Mouse (Mus musculus) liver, embryonic 14.5 days (tissue): ENCODE measurements around the gene Maff. TPM values are rescaled to one million over a fixed set of nuclear protein-coding genes. Genes with fewer than 3 reads are reported as not detected.

ENCODE experiments used
- ATAC-seq: fragments of 200-750 bp; cut with Nextera tagmentation; 2 replicates; pipeline ENCODE4 v1.8.0; 2017; ENCODE audit warnings: moderate number of reproducible peaks, mild to moderate bottlenecking, moderate library complexity; ENCODE audit not compliant: insufficient read depth
- DNase-seq, 3 experiments: peaks; one replicate each; pipeline ENCODE4 v3.0.0-alpha.2; 2012 to 2013; ENCODE audit warnings: low read depth in 3 of 3, low spot score in 3 of 3
- H3K27ac ChIP-seq: fragments of 300-500 bp; sonication (generic); 2 replicates; pipeline ENCODE4 v1.5.1; 2014; ENCODE audit warnings: moderate library complexity, mild to moderate bottlenecking, control low read depth, inconsistent platforms
- H3K27me3 ChIP-seq: fragments of 300-500 bp; sonication (generic); 2 replicates; pipeline ENCODE4 v1.6.1; 2014; ENCODE audit warnings: mild to moderate bottlenecking, low read length, moderate library complexity; ENCODE audit not compliant: control insufficient read depth, insufficient read depth
- H3K36me3 ChIP-seq: fragments of 300-500 bp; sonication (generic); replicated peaks from 2 replicates; pipeline ENCODE4 v1.6.1; 2014; ENCODE audit warnings: low read depth; ENCODE audit not compliant: control insufficient read depth, insufficient read depth
- H3K4me1 ChIP-seq, 2 experiments: fragments of 200-500 bp in 1 of 2; fragments of 300-500 bp in 1 of 2; sonication (generic) in 1 of 2; replicated peaks; 2 replicates each; pipeline ENCODE4 v1.6.1; 2012 to 2014; ENCODE audit warnings: antibody characterized with exemption in 1 of 2, inconsistent platforms in 1 of 2, low read length in 1 of 2; ENCODE audit not compliant: control insufficient read depth in 2 of 2, insufficient read depth in 2 of 2
- H3K4me2 ChIP-seq: fragments of 300-500 bp; sonication (generic); 2 replicates; pipeline ENCODE4 v1.6.1; 2014; ENCODE audit warnings: low read depth, mild to moderate bottlenecking, control low read depth, moderate library complexity
- H3K4me3 ChIP-seq, 2 experiments: fragments of 200-500 bp in 1 of 2; fragments of 300-500 bp in 1 of 2; sonication (generic) in 1 of 2; 2 replicates each; pipeline ENCODE4 v1.5.1; 2012 to 2014; ENCODE audit warnings: low read depth in 2 of 2, low read length in 2 of 2, mild to moderate bottlenecking in 2 of 2, control low read depth in 1 of 2, inconsistent platforms in 1 of 2, moderate library complexity in 1 of 2; ENCODE audit not compliant: insufficient read depth in 1 of 2
- H3K9ac ChIP-seq: fragments of 300-500 bp; sonication (generic); replicated peaks from 2 replicates; pipeline ENCODE4 v1.6.1; 2014; ENCODE audit warnings: mild to moderate bottlenecking, control low read depth, moderate library complexity
- H3K9me3 ChIP-seq: fragments of 300-500 bp; sonication (generic); 2 replicates; pipeline ENCODE4 v1.6.1; 2016; ENCODE audit warnings: low read length, mixed read lengths; ENCODE audit not compliant: control insufficient read depth
- CTCF ChIP-seq: IDR thresholded peaks from 2 replicates; pipeline ENCODE4 v1.5.1; 2016; ENCODE audit warnings: antibody characterized with exemption, low read depth, control low read depth
- EP300 ChIP-seq: IDR thresholded peaks from 2 replicates; pipeline ENCODE4 v1.6.1; 2016; ENCODE audit warnings: antibody characterized with exemption, low read depth
- WGBS: fragments of 180-500 bp; shearing (Covaris S2); extraction: QIAGEN DNeasy Blood & Tissue Kit; methylation state at CpG from one replicate; pipeline ENCODE4 v1.1.7; 2014; ENCODE audit not compliant: insufficient replicate concordance; 5-methylcytosine and 5-hydroxymethylcytosine counted together
- polyA plus RNA-seq, 2 experiments: library from polyadenylated mRNA; depleted of rRNA in 1 of 2; stranded (reverse) in 1 of 2; unstranded in 1 of 2; fragments of >200 nt; fragmentation: Nextera tagmentation in 1 of 2; extraction: Ambion mirVana in 1 of 2; gene quantifications; 2 replicates each; pipeline versions ENCODE4 v1.2.1 to v1.2.3; 2012 to 2014

Maff gene
- polyA plus RNA-seq, 2 experiments, result 1.1 to 1.8 TPM

GRCm38 (mm10) chr15:79329979-79330363 lies 16.4 kb upstream of the Maff start:
- ATAC-seq (no peak), DNase-seq (no peak)
- Histone ChIP-seq H3K27ac (no peak overlapping the region), H3K27me3 (no peaks in the 10 kb centered on the region), H3K9ac (no peak overlapping the region), H3K36me3 (no peaks in the 10 kb centered on the region), H3K9me3 (no peaks in the 10 kb centered on the region), H3K4me2 (no peak overlapping the region), H3K4me3 (no peak overlapping the region), H3K4me1 (peaks cover 14 to 38% of the 10 kb centered on the region in 2 experiments)
- WGBS, result 78% methylated on average over 6 of the region's 6 CpGs
- TF ChIP-seq EP300 (no peak), CTCF (no peak)

DNA sequence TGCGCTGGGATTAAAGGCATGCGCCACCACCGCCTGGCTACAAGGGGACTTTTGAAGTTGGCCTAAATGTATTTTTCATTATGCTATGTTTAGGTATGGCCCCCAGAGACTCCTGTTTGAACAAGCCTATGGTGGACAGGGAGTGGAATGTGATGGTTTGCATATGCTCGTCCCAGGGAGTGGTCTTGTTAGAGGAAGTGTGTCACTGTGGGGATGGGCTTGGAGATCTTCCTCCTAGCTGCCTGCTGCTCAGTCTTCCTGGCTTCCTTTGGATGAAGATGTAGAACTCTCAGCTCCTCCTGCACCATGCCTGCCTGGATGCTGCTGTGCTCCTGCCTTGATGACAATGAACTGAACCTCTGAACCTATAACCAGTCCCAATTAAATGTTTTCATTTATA lies 15.9 kb upstream of the Maff start:
- no peak for TF ChIP-seq CTCF
- TF ChIP-seq EP300, result no peak
- DNase-seq (no peak), ATAC-seq (no peak)
- 61% methylated on average over 4 of the region's 4 CpGs for WGBS
- no peak overlapping the region for H3K4me3 ChIP-seq
- no peak overlapping the region for H3K9ac ChIP-seq
- no peak overlapping the region for H3K4me2 ChIP-seq
- H3K4me1 ChIP-seq, result peaks cover 14 to 39% of the 10 kb centered on the region in 2 experiments
- no peak overlapping the region for H3K27ac ChIP-seq
- H3K27me3 ChIP-seq, result no peaks in the 10 kb centered on the region
- H3K36me3 ChIP-seq, result no peaks in the 10 kb centered on the region
- H3K9me3 ChIP-seq, result no peaks in the 10 kb centered on the region

GRCm38 (mm10) chr15:79333409-79333808 lies 13.0 kb upstream of the Maff start:
- DNase-seq (no peak), ATAC-seq (peak; percentile 65; the same call in 1 of the 2 replicates)
- Histone ChIP-seq H3K27me3 (no peaks in the 10 kb centered on the region), H3K9ac (no peak overlapping the region), H3K4me1 (peaks cover 9 to 22% of the 10 kb centered on the region in 2 experiments), H3K4me3 (no peak overlapping the region), H3K27ac (peak overlapping the region; percentile 56), H3K9me3 (no peaks in the 10 kb centered on the region), H3K4me2 (0 out of 2 replicates have a peak overlapping the region, but pooled peaks have one; percentile 13), H3K36me3 (no peaks in the 10 kb centered on the region)
- TF ChIP-seq CTCF (peak; percentile 18; the same call in 1 of the 2 replicates), EP300 (no peak)
- 53% methylated on average over 4 of the region's 4 CpGs for WGBS

GRCm38 (mm10) chr15:79335061-79335655 lies 11.3 kb upstream of the Maff start:
- no peak overlapping the region for H3K4me3 ChIP-seq
- DNase-seq (no peak), ATAC-seq (no peak)
- no peaks in the 10 kb centered on the region for H3K36me3 ChIP-seq
- no peak overlapping the region for H3K4me2 ChIP-seq
- no peak overlapping the region for H3K27ac ChIP-seq
- peaks cover 9 to 17% of the 10 kb centered on the region in 2 experiments for H3K4me1 ChIP-seq
- no peak overlapping the region for H3K9ac ChIP-seq
- H3K27me3 ChIP-seq, result no peaks in the 10 kb centered on the region
- TF ChIP-seq CTCF (no peak), EP300 (no peak)
- WGBS, result 42% methylated on average over 7 of the region's 7 CpGs
- H3K9me3 ChIP-seq, result no peaks in the 10 kb centered on the region

DNA sequence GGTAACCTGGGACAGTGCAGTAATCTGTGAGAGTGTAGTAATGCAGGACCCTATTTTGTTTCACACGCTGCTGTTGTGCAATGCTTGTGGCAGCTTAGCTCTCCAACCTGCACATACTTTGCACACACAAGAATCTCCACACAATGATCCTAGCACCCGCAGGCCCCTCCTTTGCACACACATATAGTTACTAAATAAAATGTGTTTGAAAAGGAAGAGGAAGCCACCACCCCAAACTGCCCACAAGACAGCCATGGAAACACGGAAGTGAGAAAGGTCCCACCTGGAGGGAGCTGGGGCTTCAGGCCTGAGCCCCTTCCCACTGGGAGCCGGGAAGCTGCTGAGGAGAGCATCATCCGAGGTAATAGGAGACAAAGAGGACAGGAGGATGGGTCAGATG lies 7.4 kb upstream of the Maff start:
- DNase-seq, result no peak
- no peak overlapping the region for H3K4me2 ChIP-seq
- no peak overlapping the region for H3K4me3 ChIP-seq
- no peak overlapping the region for H3K9ac ChIP-seq
- no peak for TF ChIP-seq CTCF
- no peak for TF ChIP-seq EP300
- H3K27ac ChIP-seq, result no peak overlapping the region
- 53% methylated on average over 5 of the region's 5 CpGs for WGBS
- H3K9me3 ChIP-seq, result no peaks in the 10 kb centered on the region
- H3K4me1 ChIP-seq, result peaks cover 0 to 10% of the 10 kb centered on the region in 2 experiments; a peak in 3 of 4 replicates
- no peaks in the 10 kb centered on the region for H3K36me3 ChIP-seq
- no peak for ATAC-seq
- H3K27me3 ChIP-seq, result no peaks in the 10 kb centered on the region
